Mouse (Mus musculus) brain, embryonic 18.5 days (tissue): ENCODE data around the gene Gm29427.

ENCODE experiments used
- DNase-seq: peaks from one replicate; pipeline ENCODE4 v3.0.0-alpha.2; 2012; ENCODE audit warnings: low read depth, low spot score

The Gm29427 gene

GRCm38 (mm10) chr1:130715561-130716217, at the start of gene Gm29427:
TSS of gene Gm29427 (minus strand) at chr1:130715799.
- peak; percentile 90 for DNase-seq

- no peak for DNase-seq
Observed at GRCm38 (mm10) chr1:130764027-130764461, 48.4 kb upstream of the Gm29427 start.

GRCm38 (mm10) chr1:130762045-130762760, 46.6 kb upstream of the Gm29427 start:
- no peak for DNase-seq

GRCm38 (mm10) chr1:130761597-130761996, 46.0 kb upstream of the Gm29427 start:
- DNase-seq, result no peak

DNA sequence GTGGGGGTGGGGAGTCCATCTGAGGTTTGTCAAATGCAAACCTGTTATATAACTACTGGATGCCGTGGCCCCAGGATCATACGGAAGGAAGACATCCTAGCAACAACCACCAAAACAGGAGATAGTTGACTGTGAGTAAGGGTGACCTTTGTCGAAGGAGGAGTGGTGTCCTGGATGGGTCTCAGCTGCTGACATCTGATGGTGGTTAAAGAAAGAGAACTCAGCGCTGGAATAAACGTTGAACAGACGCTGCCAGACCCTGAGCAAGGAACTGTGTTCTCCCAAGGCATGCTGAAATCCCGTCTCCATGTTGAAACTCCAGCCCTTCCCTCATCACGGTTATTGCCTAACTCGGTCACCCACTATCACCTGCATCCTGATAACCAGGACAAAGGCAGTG, 44.1 kb upstream of the Gm29427 start:
- no peak for DNase-seq

GRCm38 (mm10) chr1:130746819-130747218, 31.2 kb upstream of the Gm29427 start:
- DNase-seq, result no peak

- DNase-seq, result no peak
Observed at GRCm38 (mm10) chr1:130745591-130745990, 30.0 kb upstream of the Gm29427 start.

- no peak for DNase-seq
Observed at GRCm38 (mm10) chr1:130744961-130745360, 29.4 kb upstream of the Gm29427 start.

GRCm38 (mm10) chr1:130744217-130744616, 28.6 kb upstream of the Gm29427 start:
- DNase-seq, result no peak

- DNase-seq, result no peak
Observed at GRCm38 (mm10) chr1:130743775-130744174, 28.2 kb upstream of the Gm29427 start.

DNA sequence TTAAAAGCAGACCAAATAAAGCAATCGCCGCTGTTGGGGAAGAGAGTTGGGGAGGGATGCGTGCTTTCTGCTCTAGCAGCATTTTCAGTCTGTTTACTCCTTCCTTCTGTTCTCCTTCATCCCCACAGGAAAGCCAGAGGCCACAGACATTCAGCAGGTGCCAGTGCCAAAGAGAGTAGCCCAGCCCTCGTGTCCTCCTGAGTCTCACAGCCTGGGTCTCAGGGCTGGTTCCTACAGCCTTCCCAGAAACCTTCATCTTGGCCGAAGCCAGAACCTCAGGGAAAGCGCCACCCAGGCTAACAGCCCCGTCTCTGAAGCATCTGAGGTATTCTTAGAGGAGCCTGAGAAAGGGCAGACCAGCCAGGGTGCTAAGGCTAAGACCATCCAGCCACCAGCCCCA, 26.6 kb upstream of the Gm29427 start:
- no peak for DNase-seq

GRCm38 (mm10) chr1:130740781-130741720, 25.5 kb upstream of the Gm29427 start:
- no peak for DNase-seq

- DNase-seq, result no peak
Observed at GRCm38 (mm10) chr1:130740227-130740648, 24.6 kb upstream of the Gm29427 start.

- DNase-seq, result no peak
Observed at GRCm38 (mm10) chr1:130739636-130740035, 24.0 kb upstream of the Gm29427 start.

DNA sequence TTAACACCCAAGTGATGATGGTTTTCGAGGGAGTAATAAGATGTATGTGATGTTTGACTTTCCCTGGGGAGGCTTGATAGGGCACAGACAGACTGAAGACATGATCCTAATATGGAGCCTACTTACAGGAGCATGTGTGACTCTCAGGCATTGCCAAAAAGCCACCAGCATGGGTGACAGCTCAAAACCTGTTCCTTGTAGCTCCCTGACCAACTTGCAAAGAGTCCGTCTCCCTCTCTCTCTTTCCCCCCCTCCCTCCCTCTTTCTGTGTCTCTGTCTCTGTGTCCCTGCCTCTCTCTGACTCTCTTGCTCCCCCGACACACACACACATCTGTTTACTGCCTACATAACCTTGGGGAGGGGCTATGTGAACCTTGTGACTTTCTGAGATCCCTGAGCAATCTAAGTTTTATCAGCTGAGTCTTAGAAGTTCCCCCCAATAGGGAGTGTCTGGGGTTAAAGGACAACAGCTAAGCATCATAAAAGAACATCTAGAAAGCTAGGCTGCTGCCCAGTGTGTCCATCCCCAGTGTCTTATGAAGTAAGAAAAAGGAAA, 23.0 kb upstream of the Gm29427 start:
- no peak for DNase-seq

GRCm38 (mm10) chr1:130737916-130738315, 22.3 kb upstream of the Gm29427 start:
- no peak for DNase-seq

DNA sequence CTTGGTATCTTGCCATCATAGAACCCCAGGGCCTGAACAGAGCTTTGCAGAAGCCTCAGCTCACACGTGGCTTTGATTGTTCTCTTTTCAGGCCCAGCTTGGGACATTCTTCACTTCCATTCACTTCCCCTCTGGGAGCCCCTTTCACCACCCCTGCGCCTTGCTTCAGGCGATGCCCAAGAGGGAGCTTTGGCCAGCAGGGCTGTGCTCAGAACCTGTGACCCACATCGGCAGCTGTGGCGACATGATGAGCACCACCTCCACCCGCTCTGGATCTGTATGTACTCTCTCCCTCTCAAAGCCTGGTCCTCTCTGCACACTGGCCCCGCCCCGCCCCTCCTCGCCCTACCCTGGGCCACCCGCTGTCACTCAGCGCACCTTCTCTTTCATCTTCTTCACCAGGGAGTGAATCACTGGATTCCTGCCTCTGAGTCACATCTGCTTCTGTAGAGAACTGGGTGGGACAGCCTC, 21.8 kb upstream of the Gm29427 start:
- no peak for DNase-seq

DNA sequence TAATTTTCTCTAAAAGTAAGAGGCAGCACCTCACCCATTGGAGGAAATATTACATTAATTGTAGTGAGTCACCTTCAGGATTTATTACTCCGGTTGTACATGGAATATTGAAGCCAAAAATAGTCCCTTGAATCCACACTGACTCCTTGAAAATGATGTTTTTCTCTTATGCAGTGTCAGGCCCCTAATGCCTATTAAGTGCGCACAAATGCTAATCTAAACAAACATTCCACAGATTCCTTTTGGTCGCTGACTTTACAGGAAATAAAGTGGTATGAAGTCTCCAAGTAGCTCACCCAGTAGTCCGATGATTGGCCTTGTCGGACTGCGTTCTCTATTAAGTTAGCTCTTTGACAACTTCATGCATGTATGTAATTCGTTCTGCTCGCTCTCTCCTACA, 19.3 kb upstream of the Gm29427 start:
- DNase-seq, result no peak

DNA sequence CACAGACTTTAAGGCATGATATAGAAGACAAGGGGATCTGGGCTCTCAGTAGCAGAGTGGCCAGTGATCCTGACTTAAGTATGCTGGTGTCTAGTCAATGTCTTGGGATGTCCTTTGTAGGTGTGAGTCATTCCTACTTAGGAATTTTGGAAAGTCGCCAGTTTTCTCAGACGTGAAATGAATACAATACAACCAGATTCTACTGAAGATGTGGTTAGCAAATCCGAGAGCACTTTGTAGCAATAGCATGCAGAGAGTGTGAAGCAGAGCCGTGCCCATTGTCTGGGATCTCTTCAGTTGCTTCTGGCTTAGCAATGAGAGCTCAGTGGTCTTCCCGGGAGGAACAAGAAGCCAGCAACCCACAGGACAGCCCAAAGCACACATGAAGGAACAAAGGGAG, 18.9 kb upstream of the Gm29427 start:
- DNase-seq, result no peak

DNA sequence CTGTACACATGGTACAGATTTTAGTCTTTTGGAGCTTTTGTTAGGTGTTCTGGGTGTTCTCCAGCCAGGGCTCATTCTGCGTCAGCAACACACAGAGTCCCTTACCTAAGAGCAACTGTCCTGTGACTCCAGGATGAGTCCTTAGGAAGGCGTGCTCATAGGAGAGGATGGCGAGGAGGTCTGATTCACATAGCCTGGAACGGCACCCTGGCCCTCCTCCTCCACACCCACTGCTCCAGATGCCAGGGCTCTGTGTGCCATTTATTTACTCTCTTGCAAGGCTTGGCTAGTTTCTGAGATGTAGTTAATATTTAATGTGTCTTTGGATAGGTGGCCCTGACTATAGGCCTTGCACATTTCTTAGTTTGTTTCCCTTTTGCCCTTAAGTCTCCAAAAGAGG, 18.1 kb upstream of the Gm29427 start:
- DNase-seq, result no peak
